Mouse (Mus musculus): Measurements from ENCODE around the gene Cpm. TPM values are rescaled to one million over a fixed set of nuclear protein-coding genes. Genes with fewer than 3 reads are reported as not detected.
"Not testable (repeated sequence)": the region's sequence is repeated elsewhere in the genome, so short reads cannot be mapped to it uniquely, and the experiment has no call there.

The Cpm gene
- polyA plus RNA-seq, 1 experiment from 2014 or later, result 31.2 TPM

DNA sequence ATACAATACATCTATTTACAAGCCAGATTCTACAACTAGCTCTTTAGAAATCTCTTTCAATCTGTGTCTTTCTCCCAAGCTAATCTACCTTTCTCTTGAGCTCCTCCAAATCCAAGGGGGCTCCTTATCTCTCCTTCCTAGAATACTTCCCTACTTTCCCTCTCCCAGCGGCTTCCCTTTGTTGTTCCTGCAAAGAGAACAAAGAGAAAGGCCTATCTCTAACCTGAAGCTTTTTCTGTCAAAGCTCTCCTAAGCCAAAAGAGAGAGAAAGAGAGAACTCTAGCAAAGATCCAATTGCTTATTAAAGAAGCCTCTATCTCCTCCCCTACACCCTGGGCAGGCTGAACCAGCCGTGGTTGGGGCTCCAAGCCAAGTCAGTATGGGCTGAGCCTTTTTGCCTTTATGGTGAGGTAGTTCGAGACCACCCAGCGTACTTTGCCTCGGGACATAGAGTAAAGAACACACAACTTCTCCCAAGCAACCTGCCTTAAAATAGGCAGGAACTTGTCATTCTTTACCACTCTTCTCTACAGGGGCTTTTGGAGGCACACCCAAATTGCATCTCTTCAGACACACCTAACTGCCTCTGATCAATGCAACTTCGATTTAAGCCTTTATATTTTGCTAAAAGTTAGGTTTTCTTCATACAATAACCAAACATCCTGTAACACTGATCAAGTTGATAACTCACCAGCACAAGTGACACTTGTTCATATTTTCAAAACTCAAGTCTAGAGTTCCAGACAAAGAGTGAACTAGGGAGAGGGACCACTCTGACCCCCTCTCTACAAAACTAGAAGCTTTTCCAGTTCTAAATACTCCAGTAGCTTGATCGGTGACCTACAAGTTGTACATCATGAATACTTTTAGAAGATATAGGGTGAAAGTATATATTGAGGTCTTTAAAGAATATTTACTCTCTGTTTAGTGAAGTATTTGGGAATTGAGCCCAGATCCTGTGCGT is 16.4 kb upstream of the Cpm start:
- Histone ChIP-seq H3K27me3 (ENCODE audit: insufficient read depth, low read length) (no peaks in the 10 kb centered on the region), H3K27ac (ENCODE audit: low read length) (no peak overlapping the region), H3K4me3 (ENCODE audit: low read length) (no peak overlapping the region), H3K9me3 (ENCODE audit: low read length) (no peaks in the 10 kb centered on the region), H3K4me2 (replicated peaks; ENCODE audit: low read depth, low read length) (no peak overlapping the region), H3K9ac (replicated peaks; ENCODE audit: low read length) (no peak overlapping the region), H3K4me1 (ENCODE audit: insufficient read depth, low read length) (no peaks in the 10 kb centered on the region), H3K36me3 (ENCODE audit: insufficient read depth, low read length) (no peaks in the 10 kb centered on the region)
- ATAC-seq (ENCODE audit: low FRiP score, low TSS enrichment), result no peak
- WGBS, result 82% methylated on average over 8 of the region's 8 CpGs

DNA sequence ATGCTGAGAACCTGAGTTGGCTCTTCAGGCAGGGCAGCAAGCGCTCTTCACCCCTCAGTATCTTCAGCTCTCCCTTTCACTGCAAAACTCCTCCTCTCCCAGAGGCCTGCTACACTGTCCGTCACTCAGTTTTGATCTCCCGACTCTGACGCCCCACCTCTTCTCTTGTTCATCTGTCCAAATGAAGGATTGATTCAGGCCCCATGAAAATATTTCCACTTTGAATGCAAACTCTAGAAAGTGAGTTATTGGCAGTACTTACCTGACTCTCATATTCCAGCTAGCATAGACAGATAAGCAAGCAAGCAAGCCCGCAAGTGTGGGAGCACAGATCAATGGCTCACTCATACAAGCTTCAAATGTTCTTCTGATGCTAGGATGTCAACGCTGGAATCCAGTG is 15.3 kb upstream of the Cpm start:
- Histone ChIP-seq H3K4me1 (ENCODE audit: insufficient read depth, low read length) (no peaks in the 10 kb centered on the region), H3K27me3 (ENCODE audit: insufficient read depth, low read length) (no peaks in the 10 kb centered on the region), H3K4me3 (ENCODE audit: low read length) (no peak overlapping the region), H3K4me2 (replicated peaks; ENCODE audit: low read depth, low read length) (no peak overlapping the region), H3K9me3 (ENCODE audit: low read length) (no peaks in the 10 kb centered on the region), H3K36me3 (ENCODE audit: insufficient read depth, low read length) (no peaks in the 10 kb centered on the region), H3K9ac (replicated peaks; ENCODE audit: low read length) (no peak overlapping the region), H3K27ac (ENCODE audit: low read length) (no peak overlapping the region)
- 72% methylated on average over 6 of the region's 6 CpGs for WGBS
- no peak for ATAC-seq (ENCODE audit: low FRiP score, low TSS enrichment)

DNA sequence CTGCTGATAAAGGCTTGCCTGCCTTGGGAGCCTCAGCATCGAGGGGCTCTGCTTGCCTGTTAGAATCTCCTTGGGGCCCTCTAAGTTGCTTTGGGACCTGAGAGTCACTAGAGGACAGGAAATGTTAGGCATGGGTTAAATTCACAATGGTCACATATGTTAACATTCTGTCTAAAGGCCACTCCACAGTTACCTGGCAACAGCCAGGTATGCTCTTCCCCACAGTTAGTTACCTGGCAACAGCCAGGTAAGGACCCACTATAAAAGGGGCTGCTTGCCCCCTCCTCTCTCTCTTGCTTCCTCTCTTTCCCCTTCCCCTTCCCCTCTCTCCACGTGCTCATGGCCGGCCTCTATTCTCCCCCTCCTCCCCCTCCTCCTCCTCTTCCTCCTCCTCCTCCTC is 14.9 kb upstream of the Cpm start:
- Histone ChIP-seq H3K4me2 (replicated peaks; ENCODE audit: low read depth, low read length) (no peak overlapping the region), H3K27me3 (ENCODE audit: insufficient read depth, low read length) (no peaks in the 10 kb centered on the region), H3K27ac (ENCODE audit: low read length) (no peak overlapping the region), H3K9ac (replicated peaks; ENCODE audit: low read length) (no peak overlapping the region), H3K4me1 (ENCODE audit: insufficient read depth, low read length) (no peaks in the 10 kb centered on the region), H3K9me3 (ENCODE audit: low read length) (no peaks in the 10 kb centered on the region), H3K4me3 (ENCODE audit: low read length) (no peak overlapping the region), H3K36me3 (ENCODE audit: insufficient read depth, low read length) (no peaks in the 10 kb centered on the region)
- ATAC-seq (ENCODE audit: low FRiP score, low TSS enrichment), result no peak
- WGBS, result 66% methylated on average over 3 of the region's 3 CpGs

DNA sequence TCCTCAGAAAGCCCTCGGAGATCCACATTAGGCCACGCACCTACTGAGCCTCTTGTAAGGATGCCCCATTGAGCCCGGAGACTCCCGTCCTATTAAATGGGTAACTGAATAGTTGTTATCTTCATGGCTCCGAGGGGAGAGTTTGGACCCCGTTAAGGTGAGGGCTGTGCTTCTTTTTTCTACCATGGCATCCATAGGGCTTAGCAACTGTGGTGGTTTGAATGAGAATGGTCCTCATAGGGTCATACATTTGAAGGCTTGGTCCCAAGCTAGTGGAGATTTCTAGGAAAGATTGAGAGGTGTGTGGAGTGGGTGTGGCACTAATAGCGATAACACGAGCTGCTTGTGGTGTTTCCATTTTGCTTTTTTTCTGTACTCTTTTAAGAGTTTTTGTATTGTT is 14.1 kb upstream of the Cpm start:
- H3K4me3 ChIP-seq (ENCODE audit: low read length), result no peak overlapping the region
- no peak overlapping the region for H3K27ac ChIP-seq (ENCODE audit: low read length)
- H3K36me3 ChIP-seq (ENCODE audit: insufficient read depth, low read length), result no peaks in the 10 kb centered on the region
- no peaks in the 10 kb centered on the region for H3K4me1 ChIP-seq (ENCODE audit: insufficient read depth, low read length)
- no peak for ATAC-seq (ENCODE audit: low FRiP score, low TSS enrichment)
- H3K9me3 ChIP-seq (ENCODE audit: low read length), result no peaks in the 10 kb centered on the region
- H3K9ac ChIP-seq (replicated peaks; ENCODE audit: low read length), result no peak overlapping the region
- no peaks in the 10 kb centered on the region for H3K27me3 ChIP-seq (ENCODE audit: insufficient read depth, low read length)
- WGBS, result 94% methylated on average over 8 of the region's 8 CpGs
- H3K4me2 ChIP-seq (replicated peaks; ENCODE audit: low read depth, low read length), result no peak overlapping the region

DNA sequence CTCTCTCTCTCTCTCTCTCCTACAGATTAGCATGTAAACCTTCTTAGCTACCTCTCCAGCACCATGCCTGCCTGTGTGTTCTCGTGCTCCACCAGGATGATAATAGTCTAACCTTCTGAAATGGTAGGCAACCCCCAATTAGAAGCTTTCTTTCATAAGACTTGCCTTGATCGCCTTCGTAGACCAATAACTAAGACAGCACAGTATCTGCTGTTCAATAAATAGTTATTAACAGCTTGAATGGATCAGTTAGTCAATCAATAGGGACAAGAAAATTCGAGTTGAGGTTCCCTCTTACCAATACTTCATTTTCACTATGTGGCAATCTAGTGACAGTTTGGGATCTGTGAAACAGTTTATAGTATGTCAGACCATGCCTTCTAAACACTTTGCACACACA is 13.6 kb upstream of the Cpm start:
- Histone ChIP-seq H3K4me2 (replicated peaks; ENCODE audit: low read depth, low read length) (no peak overlapping the region), H3K9ac (replicated peaks; ENCODE audit: low read length) (no peak overlapping the region), H3K27me3 (ENCODE audit: insufficient read depth, low read length) (no peaks in the 10 kb centered on the region), H3K9me3 (ENCODE audit: low read length) (no peaks in the 10 kb centered on the region), H3K4me3 (ENCODE audit: low read length) (no peak overlapping the region), H3K4me1 (ENCODE audit: insufficient read depth, low read length) (no peaks in the 10 kb centered on the region), H3K27ac (ENCODE audit: low read length) (no peak overlapping the region), H3K36me3 (ENCODE audit: insufficient read depth, low read length) (no peaks in the 10 kb centered on the region)
- no peak for ATAC-seq (ENCODE audit: low FRiP score, low TSS enrichment)
- WGBS, result 77% methylated on average over 4 of the region's 4 CpGs

DNA sequence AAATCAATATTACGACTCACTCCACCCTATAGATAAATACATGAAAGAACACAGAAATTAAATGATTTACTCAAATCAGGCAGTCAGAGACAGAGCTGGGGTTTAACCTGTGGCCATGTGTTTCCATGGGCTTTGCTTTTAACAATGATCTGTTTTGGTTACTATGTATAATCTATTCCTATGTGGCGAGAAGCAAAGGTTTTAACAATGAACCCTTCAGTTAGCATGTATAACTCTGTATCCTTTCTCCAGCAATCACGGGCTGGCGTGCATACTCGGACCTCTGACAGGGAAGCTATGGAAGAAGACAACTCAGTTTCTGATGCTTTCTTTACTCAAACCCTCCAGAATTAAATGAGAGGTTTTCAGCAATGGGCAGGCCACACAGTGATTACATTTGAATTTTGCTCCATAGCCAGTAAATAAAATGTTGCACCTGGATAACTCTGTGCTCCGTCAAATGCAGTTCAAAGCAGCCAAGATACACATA is 13.1 kb upstream of the Cpm start:
- 91% methylated on average over 6 of the region's 6 CpGs for WGBS
- no peak overlapping the region for H3K4me2 ChIP-seq (replicated peaks; ENCODE audit: low read depth, low read length)
- H3K27me3 ChIP-seq (ENCODE audit: insufficient read depth, low read length), result no peaks in the 10 kb centered on the region
- no peak overlapping the region for H3K9ac ChIP-seq (replicated peaks; ENCODE audit: low read length)
- no peaks in the 10 kb centered on the region for H3K36me3 ChIP-seq (ENCODE audit: insufficient read depth, low read length)
- H3K4me1 ChIP-seq (ENCODE audit: insufficient read depth, low read length), result no peaks in the 10 kb centered on the region
- no peak overlapping the region for H3K27ac ChIP-seq (ENCODE audit: low read length)
- H3K9me3 ChIP-seq (ENCODE audit: low read length), result no peaks in the 10 kb centered on the region
- no peak for ATAC-seq (ENCODE audit: low FRiP score, low TSS enrichment)
- H3K4me3 ChIP-seq (ENCODE audit: low read length), result no peak overlapping the region

DNA sequence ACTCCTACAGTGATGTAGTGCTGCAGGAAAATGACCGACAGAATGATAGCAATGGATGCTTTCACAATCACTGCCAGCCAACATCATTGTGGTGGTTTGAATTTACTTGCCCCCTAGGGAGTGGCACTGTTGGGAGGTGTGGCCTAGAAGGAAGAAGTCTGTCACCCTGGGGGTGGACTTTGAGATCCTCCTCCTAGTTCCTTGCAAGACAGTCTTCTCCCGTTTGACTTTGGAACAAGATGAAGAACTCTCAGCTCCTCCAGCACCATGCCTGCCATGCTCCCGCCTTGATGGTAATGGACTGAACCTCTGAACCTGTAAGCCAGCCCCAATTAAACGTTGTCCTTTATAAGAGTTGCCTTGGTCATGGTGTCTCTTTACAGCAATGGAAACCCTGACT is 12.5 kb upstream of the Cpm start:
- H3K4me3 ChIP-seq (ENCODE audit: low read length); H3K9me3 ChIP-seq (ENCODE audit: low read length); H3K27me3 ChIP-seq (ENCODE audit: insufficient read depth, low read length); H3K4me2 ChIP-seq (replicated peaks; ENCODE audit: low read depth, low read length); H3K9ac ChIP-seq (replicated peaks; ENCODE audit: low read length); H3K27ac ChIP-seq (ENCODE audit: low read length); H3K36me3 ChIP-seq (ENCODE audit: insufficient read depth, low read length); H3K4me1 ChIP-seq (ENCODE audit: insufficient read depth, low read length); ATAC-seq (ENCODE audit: low FRiP score, low TSS enrichment): not testable (repeated sequence)
- WGBS, result 88% methylated on average over 4 of the region's 4 CpGs

DNA sequence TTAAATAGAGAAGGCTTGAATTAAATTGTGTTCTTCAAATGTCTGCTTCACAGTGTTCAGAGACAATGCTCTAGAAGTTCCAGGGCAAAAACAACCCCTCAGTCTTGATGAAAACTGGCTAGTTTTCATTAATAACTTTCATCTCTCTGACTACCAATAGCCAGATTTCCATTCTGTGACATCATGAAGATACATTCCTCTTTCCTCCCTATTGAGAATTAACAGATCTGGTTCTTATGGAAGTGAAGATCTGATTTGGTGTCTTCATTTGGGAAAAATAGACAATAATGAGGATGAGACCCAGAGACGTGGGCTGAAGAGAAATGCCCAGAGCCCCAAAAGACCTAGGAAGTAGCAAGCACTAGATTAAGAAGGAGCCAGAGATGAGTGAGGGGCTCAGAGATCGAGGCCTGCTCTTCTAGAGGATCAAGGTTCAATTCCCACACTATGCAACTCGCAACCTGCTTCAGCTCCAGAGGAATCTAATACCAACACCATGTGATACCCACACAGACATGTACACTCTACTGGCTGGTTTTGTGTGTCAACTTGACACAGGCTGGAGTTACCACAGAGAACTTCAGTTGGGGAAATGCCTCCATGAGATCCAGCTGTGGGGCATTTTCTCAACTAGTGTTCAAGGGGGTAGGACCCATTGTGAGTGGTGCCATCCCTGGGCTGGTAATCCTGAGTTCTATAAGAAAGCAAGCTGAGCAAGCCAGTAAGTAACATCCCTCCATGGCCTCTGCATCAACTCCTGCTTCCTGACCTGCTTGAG is 11.5 kb upstream of the Cpm start:
- Histone ChIP-seq H3K4me2 (replicated peaks; ENCODE audit: low read depth, low read length) (no peak overlapping the region), H3K4me3 (ENCODE audit: low read length) (no peak overlapping the region), H3K27ac (ENCODE audit: low read length) (no peak overlapping the region), H3K36me3 (ENCODE audit: insufficient read depth, low read length) (no peaks in the 10 kb centered on the region), H3K9ac (replicated peaks; ENCODE audit: low read length) (no peak overlapping the region), H3K27me3 (ENCODE audit: insufficient read depth, low read length) (no peaks in the 10 kb centered on the region), H3K4me1 (ENCODE audit: insufficient read depth, low read length) (no peaks in the 10 kb centered on the region), H3K9me3 (ENCODE audit: low read length) (no peaks in the 10 kb centered on the region)
- no peak for ATAC-seq (ENCODE audit: low FRiP score, low TSS enrichment)
- WGBS, result 84% methylated on average over 3 of the region's 3 CpGs

DNA sequence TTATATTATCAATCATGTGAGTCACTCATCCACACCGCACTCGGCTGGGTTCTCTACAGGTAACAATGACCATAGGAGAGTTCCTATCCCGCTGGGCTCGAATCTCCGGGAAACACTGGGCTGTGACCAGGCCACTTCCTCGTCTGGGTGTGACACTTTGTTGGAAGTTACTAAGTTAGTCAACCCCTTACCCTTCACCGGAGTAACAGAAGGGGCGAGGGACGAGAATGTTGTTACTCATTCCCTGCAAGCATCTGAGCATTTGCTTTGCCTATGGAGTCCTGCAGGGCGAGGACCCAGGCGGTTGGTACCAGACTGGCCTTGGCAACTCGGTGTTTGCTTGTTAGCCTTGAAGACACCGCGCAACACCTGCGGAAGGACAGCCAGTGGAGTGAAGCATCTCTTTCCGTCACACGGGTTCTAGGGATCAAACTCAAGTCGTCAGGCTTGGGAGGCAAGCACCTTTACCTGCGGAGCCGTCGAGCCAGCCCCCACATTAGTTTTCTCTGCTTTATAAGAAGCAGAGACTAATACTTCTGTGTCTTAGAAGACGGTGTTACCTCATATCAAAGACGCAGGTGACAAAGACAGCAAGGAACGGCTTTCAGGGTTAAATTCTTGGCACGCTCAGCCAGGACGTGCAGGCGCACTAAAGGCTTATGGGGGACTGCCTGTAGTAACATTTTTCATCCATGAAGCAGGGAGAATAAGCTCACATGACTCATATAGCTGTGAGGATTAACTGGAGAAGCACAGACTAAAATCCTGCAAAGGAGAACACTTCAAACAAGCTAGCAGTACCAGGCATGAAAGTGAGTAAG is 10.0 kb upstream of the Cpm start:
- no peaks in the 10 kb centered on the region for H3K4me1 ChIP-seq (ENCODE audit: insufficient read depth, low read length)
- H3K4me3 ChIP-seq (ENCODE audit: low read length), result no peak overlapping the region
- no peak overlapping the region for H3K27ac ChIP-seq (ENCODE audit: low read length)
- no peaks in the 10 kb centered on the region for H3K36me3 ChIP-seq (ENCODE audit: insufficient read depth, low read length)
- WGBS, result 82% methylated on average over 27 of the region's 27 CpGs
- ATAC-seq (ENCODE audit: low FRiP score, low TSS enrichment), result no peak
- no peaks in the 10 kb centered on the region for H3K9me3 ChIP-seq (ENCODE audit: low read length)
- H3K4me2 ChIP-seq (replicated peaks; ENCODE audit: low read depth, low read length), result no peak overlapping the region
- H3K27me3 ChIP-seq (ENCODE audit: insufficient read depth, low read length), result no peaks in the 10 kb centered on the region
- H3K9ac ChIP-seq (replicated peaks; ENCODE audit: low read length), result no peak overlapping the region

All from kidney, embryonic 16.5 days (tissue).